Mouse (Mus musculus) midbrain, postnatal 0 days (tissue): ENCODE data around the gene Lamc3. TPM values are rescaled to one million over a fixed set of nuclear protein-coding genes. Genes with fewer than 3 reads are reported as not detected.
A peak's percentile ranks its signal among the peaks of the same experiment; 100 is the strongest.

Experiments used
- ATAC-seq: fragments of 200-750 bp; cut with Nextera tagmentation; 2 replicates; pipeline ENCODE4 v1.8.0; 2017; ENCODE audit warnings: moderate number of reproducible peaks, mild to moderate bottlenecking, moderate TSS enrichment, moderate library complexity; ENCODE audit not compliant: low FRiP score
- DNase-seq: peaks from one replicate; pipeline ENCODE4 v3.0.0-alpha.2; 2015; ENCODE audit warnings: low spot score
- H3K27ac ChIP-seq: fragments of 300-500 bp; sonication (generic); 2 replicates; pipeline ENCODE4 v1.5.1; 2014; ENCODE audit warnings: low read depth, mild to moderate bottlenecking, low read length, mixed read lengths
- H3K27me3 ChIP-seq: fragments of 300-500 bp; sonication (generic); 2 replicates; pipeline ENCODE4 v1.6.1; 2014; ENCODE audit warnings: low read length, control low read depth, mixed read lengths; ENCODE audit not compliant: insufficient read depth
- H3K36me3 ChIP-seq: fragments of 300-500 bp; sonication (generic); 2 replicates; pipeline ENCODE4 v1.6.1; 2014; ENCODE audit warnings: low read length, control low read depth, mixed read lengths; ENCODE audit not compliant: insufficient read depth
- H3K4me1 ChIP-seq: fragments of 300-500 bp; sonication (generic); 2 replicates; pipeline ENCODE4 v1.6.1; 2014; ENCODE audit warnings: mild to moderate bottlenecking, control low read depth, antibody characterized with exemption, low read length, mixed read lengths; ENCODE audit not compliant: insufficient read depth
- H3K4me2 ChIP-seq: fragments of 300-500 bp; sonication (generic); 2 replicates; pipeline ENCODE4 v1.6.1; 2014; ENCODE audit warnings: low read depth, mild to moderate bottlenecking, low read length, mixed read lengths; ENCODE audit not compliant: poor library complexity, severe bottlenecking
- H3K4me3 ChIP-seq: fragments of 300-500 bp; sonication (generic); 2 replicates; pipeline ENCODE4 v1.5.1; 2014; ENCODE audit warnings: low read depth, mild to moderate bottlenecking, low read length, moderate library complexity
- H3K9ac ChIP-seq: fragments of 300-500 bp; sonication (generic); replicated peaks from 2 replicates; pipeline ENCODE4 v1.6.1; 2014; ENCODE audit warnings: mild to moderate bottlenecking, low read length, moderate library complexity, mixed read lengths; ENCODE audit not compliant: poor library complexity, severe bottlenecking
- H3K9me3 ChIP-seq: fragments of 300-500 bp; sonication (generic); 2 replicates; pipeline ENCODE4 v1.6.1; 2016; ENCODE audit warnings: low read length, control low read depth
- CTCF ChIP-seq: IDR thresholded peaks from 2 replicates; pipeline ENCODE4 v1.5.1; 2016; ENCODE audit warnings: antibody characterized with exemption, mild to moderate bottlenecking
- WGBS: fragments of 180-500 bp; shearing (Covaris S2); extraction: QIAGEN DNeasy Blood & Tissue Kit; methylation state at CpG from one replicate; pipeline ENCODE4 v1.1.7; 2014; 5-methylcytosine and 5-hydroxymethylcytosine counted together
- polyA plus RNA-seq: library from polyadenylated mRNA; unstranded; fragments of >200 nt; fragmentation: Nextera tagmentation; extraction: Ambion mirVana; gene quantifications from 2 replicates; pipeline ENCODE4 v1.2.1, GENCODE M21; 2015
- total RNA-seq: library from RNA; depleted of rRNA; stranded (reverse); fragments of >200 nt; gene quantifications from 2 replicates; pipeline ENCODE4 v1.2.3, GENCODE M21; 2014

Gene Lamc3
- total and polyA plus RNA-seq, 2 experiments from 2014 or later = 2.3 to 11.3 TPM

DNA sequence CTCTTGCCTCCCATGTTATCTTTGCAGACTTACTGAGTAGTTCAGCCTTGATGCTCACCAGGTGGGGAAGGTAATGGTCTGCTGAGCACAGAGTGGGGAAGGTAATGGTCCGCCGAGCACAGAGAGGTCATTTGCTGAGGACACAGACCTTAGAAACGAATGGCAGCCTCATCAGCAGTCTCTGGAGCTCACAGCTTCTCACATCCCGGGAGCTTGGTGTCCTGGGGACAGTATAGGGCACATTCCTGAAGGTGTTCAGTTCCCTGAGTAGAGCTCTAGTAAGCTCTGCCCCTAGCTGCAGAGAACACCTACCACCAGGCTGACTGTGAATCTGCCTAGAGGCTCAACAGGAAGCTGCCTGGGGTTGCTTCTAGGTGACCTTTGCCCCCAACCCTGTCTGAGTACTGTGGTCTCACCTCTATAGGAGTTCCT, 74.7 kb downstream of the Lamc3 start:
- Histone ChIP-seq H3K4me1 (0 out of 2 replicates have a peak, but pooled peaks cover 4% of the 10 kb centered on the region), H3K9me3 (no peaks in the 10 kb centered on the region), H3K36me3 (no peaks in the 10 kb centered on the region), H3K27ac (peak overlapping the region; percentile 72), H3K27me3 (no peaks in the 10 kb centered on the region), H3K9ac (no peak overlapping the region), H3K4me2 (no peak overlapping the region), H3K4me3 (no peak overlapping the region)
- WGBS = 57% methylated on average over 4 of the region's 4 CpGs
- TF ChIP-seq CTCF = no peak
- DNase-seq (no peak), ATAC-seq (no peak)

DNA sequence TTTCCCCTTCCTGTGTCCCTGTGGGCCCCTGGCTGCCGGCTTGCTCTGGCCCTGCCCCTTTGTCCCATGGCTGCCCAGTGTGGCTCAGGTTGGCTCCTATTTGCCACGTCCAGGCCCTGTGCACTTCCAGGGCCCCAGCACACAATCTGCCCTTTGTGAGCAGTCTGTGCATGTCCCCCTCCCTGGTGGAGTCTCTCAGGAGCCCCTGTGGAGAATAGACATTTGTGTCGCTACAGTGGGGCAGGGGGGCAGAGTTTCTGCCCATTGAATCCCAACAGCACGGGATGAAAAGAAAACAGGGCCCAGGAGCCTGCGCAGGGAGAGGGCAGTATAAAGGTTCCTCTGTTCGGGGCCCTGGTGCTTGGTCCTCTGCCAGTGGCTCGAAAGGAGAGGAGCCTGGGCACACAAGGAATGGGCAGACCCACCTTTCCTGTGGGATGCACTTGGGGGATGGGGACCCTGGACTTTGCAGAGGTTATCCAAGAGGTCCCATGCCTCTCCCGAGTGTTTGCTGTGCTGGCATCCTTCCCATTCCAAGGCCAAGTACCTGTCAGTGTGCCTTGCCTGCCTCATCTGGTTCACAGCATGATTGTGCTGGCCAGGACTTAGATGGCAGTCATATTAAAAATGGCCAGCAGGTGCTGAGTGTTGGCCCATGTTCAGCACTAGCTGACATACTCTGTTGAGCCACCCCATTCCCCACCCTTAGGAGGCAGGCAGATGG, 75.6 kb downstream of the Lamc3 start:
- peak overlapping the region; percentile 72 for H3K27ac ChIP-seq
- H3K9ac ChIP-seq = no peak overlapping the region
- H3K4me1 ChIP-seq = 0 out of 2 replicates have a peak, but pooled peaks cover 4% of the 10 kb centered on the region
- H3K27me3 ChIP-seq = no peaks in the 10 kb centered on the region
- H3K4me3 ChIP-seq = no peak overlapping the region
- WGBS = 48% methylated on average over 8 of the region's 8 CpGs
- TF ChIP-seq CTCF = peak; percentile 57
- peak; percentile 85 for DNase-seq
- peak; percentile 87 for ATAC-seq
- no peaks in the 10 kb centered on the region for H3K36me3 ChIP-seq
- H3K4me2 ChIP-seq = no peak overlapping the region
- no peaks in the 10 kb centered on the region for H3K9me3 ChIP-seq

DNA sequence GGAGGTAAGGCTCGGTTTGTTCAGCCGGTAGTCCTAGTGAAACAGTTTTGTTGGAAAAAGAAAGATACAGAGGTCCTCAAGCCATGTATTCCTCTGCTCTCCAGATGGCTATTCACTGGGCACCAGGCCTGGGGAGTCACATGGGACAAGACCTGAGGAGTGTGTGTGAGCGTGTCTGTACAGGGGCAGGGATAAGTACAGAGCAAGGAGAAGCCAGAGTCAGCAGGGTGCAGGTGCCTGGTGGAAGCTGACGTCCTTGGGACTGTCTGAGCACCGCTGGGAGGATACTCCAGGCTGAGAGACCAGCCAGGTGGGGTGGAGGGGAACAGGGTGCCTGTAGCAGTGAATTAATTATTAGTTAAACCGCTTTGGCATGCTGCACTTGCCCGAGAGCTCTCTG, 76.4 kb downstream of the Lamc3 start:
- DNase-seq = peak; percentile 15
- Histone ChIP-seq H3K27ac (peak overlapping the region; percentile 57), H3K4me1 (0 out of 2 replicates have a peak, but pooled peaks cover 4% of the 10 kb centered on the region), H3K27me3 (no peaks in the 10 kb centered on the region), H3K9me3 (no peaks in the 10 kb centered on the region), H3K9ac (no peak overlapping the region), H3K4me3 (no peak overlapping the region), H3K36me3 (no peaks in the 10 kb centered on the region), H3K4me2 (no peak overlapping the region)
- no peak for ATAC-seq
- 74% methylated on average over 7 of the region's 7 CpGs for WGBS
- TF ChIP-seq CTCF = no peak

DNA sequence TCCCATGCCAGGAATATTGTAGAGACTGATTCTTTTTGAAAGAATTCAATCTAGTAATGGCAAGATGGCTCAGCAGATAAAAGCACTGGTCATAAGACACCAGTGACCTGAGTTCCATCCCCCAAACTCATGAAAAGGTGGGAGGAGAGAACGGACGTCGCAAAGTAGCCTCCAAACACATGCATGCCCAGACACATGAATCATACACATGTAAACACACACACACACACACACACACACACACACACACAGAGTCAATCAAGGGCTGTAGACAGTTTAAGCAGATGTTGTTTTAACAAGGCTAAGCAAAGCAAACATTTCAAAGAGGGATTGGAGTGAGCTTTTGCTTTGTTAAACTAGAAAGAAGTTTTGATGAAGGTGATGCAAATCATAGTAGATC, 77.1 kb downstream of the Lamc3 start:
- Histone ChIP-seq H3K9me3 (no peaks in the 10 kb centered on the region), H3K27me3 (no peaks in the 10 kb centered on the region), H3K4me2 (no peak overlapping the region), H3K36me3 (no peaks in the 10 kb centered on the region), H3K4me3 (no peak overlapping the region), H3K9ac (no peak overlapping the region), H3K4me1 (0 out of 2 replicates have a peak, but pooled peaks cover 4% of the 10 kb centered on the region), H3K27ac (no peak overlapping the region)
- ATAC-seq (no peak), DNase-seq (no peak)
- no peak for TF ChIP-seq CTCF
- 81% methylated on average over 3 of the region's 3 CpGs for WGBS

DNA sequence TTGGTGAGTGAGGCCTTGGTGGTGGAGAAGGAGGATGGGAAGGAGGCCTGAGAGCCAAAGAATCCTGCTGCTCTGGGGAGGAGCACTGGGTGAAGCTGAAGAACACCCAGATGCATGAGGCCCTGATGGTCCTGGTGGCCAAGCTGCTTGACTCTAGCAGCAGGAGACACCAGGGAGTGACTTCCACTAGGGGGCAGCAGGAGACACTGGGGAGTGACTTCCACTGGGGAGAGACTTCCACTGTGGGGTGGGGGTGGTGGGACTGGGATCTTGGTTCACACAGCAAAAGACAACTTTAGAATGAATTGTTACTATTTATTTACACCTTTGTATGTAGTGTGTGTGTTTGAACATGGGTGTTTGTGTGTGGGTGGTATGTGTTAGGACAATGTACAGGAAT, 78.0 kb downstream of the Lamc3 start:
- Histone ChIP-seq H3K4me2 (no peak overlapping the region), H3K27ac (no peak overlapping the region), H3K27me3 (no peaks in the 10 kb centered on the region), H3K9me3 (no peaks in the 10 kb centered on the region), H3K4me1 (0 out of 2 replicates have a peak, but pooled peaks cover 4% of the 10 kb centered on the region), H3K36me3 (no peaks in the 10 kb centered on the region), H3K9ac (no peak overlapping the region), H3K4me3 (no peak overlapping the region)
- DNase-seq (no peak), ATAC-seq (no peak)
- TF ChIP-seq CTCF = peak; percentile 54

DNA sequence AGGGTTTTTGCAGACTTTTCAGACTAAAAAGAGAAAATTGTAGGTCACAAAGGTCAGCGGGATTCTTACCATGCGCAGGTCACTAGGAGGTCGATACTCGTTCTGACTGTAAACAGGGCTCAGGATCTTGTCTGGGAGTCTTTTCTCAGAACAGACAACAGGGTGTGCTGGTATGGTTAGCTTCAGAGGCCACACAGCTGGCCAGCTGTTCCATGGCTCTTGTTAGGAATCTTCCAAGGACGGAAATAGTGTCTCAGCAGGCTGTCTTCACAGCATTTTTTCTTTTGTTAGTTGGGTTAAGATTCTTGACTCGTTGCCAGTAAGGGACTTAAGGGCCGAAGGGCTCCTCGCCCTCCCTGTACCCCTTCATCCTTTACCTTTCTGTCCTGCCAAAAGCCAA, 79.7 kb downstream of the Lamc3 start:
- H3K9me3 ChIP-seq = no peaks in the 10 kb centered on the region
- ATAC-seq = no peak
- no peak overlapping the region for H3K27ac ChIP-seq
- no peak overlapping the region for H3K9ac ChIP-seq
- H3K4me1 ChIP-seq = 0 out of 2 replicates have a peak, but pooled peaks cover 4% of the 10 kb centered on the region
- H3K27me3 ChIP-seq = no peaks in the 10 kb centered on the region
- no peaks in the 10 kb centered on the region for H3K36me3 ChIP-seq
- no peak overlapping the region for H3K4me2 ChIP-seq
- no peak for DNase-seq
- WGBS = 74% methylated on average over 8 of the region's 8 CpGs
- TF ChIP-seq CTCF = no peak
- H3K4me3 ChIP-seq = no peak overlapping the region
